Mouse (Mus musculus): ENCODE data around the gene Kdm4b. TPM values are rescaled to one million over a fixed set of nuclear protein-coding genes. Genes with fewer than 3 reads are reported as not detected.

Gene Kdm4b
- polyA plus RNA-seq, 1 experiment from 2014 or later: 19.6 TPM

GRCm38 (mm10) chr17:56292531-56293222 lies 33.2 kb upstream of the Kdm4b start, which contains the start of gene Plin3:
TSS of gene Plin3 (minus strand) at chr17:56292873.
- no peaks in the 10 kb centered on the region for H3K27me3 ChIP-seq (ENCODE audit: control insufficient read depth, insufficient read depth, low read length)
- no peaks in the 10 kb centered on the region for H3K36me3 ChIP-seq (ENCODE audit: control insufficient read depth, insufficient read depth, low read length)
- H3K4me3 ChIP-seq (ENCODE audit: low read depth, low read length): no peak within 1 kb of the TSS
- peaks cover 22% of the 10 kb centered on the region for H3K4me1 ChIP-seq (ENCODE audit: control insufficient read depth, insufficient read depth, low read length)
- H3K9me3 ChIP-seq (replicated peaks; ENCODE audit: control insufficient read depth, low read length): no peaks in the 10 kb centered on the region
- WGBS (ENCODE audit: insufficient replicate concordance): 87% methylated on average over 4 of the region's 4 CpGs
- 0 out of 2 replicates have a peak within 1 kb of the TSS, but pooled peaks have one; percentile 95 for H3K27ac ChIP-seq (ENCODE audit: low read depth, low read length)
- ATAC-seq (replicated peaks; ENCODE audit: insufficient number of reproducible peaks, low FRiP score, low TSS enrichment): no peak
- no peak within 1 kb of the TSS for H3K4me2 ChIP-seq
- no peak within 1 kb of the TSS for H3K9ac ChIP-seq (ENCODE audit: low read depth, low read length)

GRCm38 (mm10) chr17:56293291-56293690 lies 32.6 kb upstream of the Kdm4b start:
- Histone ChIP-seq H3K9me3 (replicated peaks; ENCODE audit: control insufficient read depth, low read length) (no peaks in the 10 kb centered on the region), H3K4me2 (no peak overlapping the region), H3K36me3 (ENCODE audit: control insufficient read depth, insufficient read depth, low read length) (no peaks in the 10 kb centered on the region), H3K9ac (ENCODE audit: low read depth, low read length) (no peak overlapping the region), H3K4me3 (ENCODE audit: low read depth, low read length) (no peak overlapping the region), H3K27me3 (ENCODE audit: control insufficient read depth, insufficient read depth, low read length) (no peaks in the 10 kb centered on the region), H3K27ac (ENCODE audit: low read depth, low read length) (no peak overlapping the region), H3K4me1 (ENCODE audit: control insufficient read depth, insufficient read depth, low read length) (peaks cover 16% of the 10 kb centered on the region; the same call in 1 of the 2 replicates)
- ATAC-seq (replicated peaks; ENCODE audit: insufficient number of reproducible peaks, low FRiP score, low TSS enrichment): no peak
- 74% methylated on average over 1 of the region's 1 CpGs for WGBS (ENCODE audit: insufficient replicate concordance)

GRCm38 (mm10) chr17:56294241-56294640 lies 31.6 kb upstream of the Kdm4b start:
- Histone ChIP-seq H3K9me3 (replicated peaks; ENCODE audit: control insufficient read depth, low read length) (no peaks in the 10 kb centered on the region), H3K27ac (ENCODE audit: low read depth, low read length) (no peak overlapping the region), H3K36me3 (ENCODE audit: control insufficient read depth, insufficient read depth, low read length) (no peaks in the 10 kb centered on the region), H3K9ac (ENCODE audit: low read depth, low read length) (no peak overlapping the region), H3K27me3 (ENCODE audit: control insufficient read depth, insufficient read depth, low read length) (no peaks in the 10 kb centered on the region), H3K4me2 (no peak overlapping the region), H3K4me3 (ENCODE audit: low read depth, low read length) (no peak overlapping the region), H3K4me1 (ENCODE audit: control insufficient read depth, insufficient read depth, low read length) (peaks cover 9% of the 10 kb centered on the region; the same call in 1 of the 2 replicates)
- no peak for ATAC-seq (replicated peaks; ENCODE audit: insufficient number of reproducible peaks, low FRiP score, low TSS enrichment)
- WGBS (ENCODE audit: insufficient replicate concordance): 84% methylated on average over 19 of the region's 19 CpGs

GRCm38 (mm10) chr17:56296201-56296600 lies 29.7 kb upstream of the Kdm4b start:
- no peak for ATAC-seq (replicated peaks; ENCODE audit: insufficient number of reproducible peaks, low FRiP score, low TSS enrichment)
- Histone ChIP-seq H3K4me2 (no peak overlapping the region), H3K27me3 (ENCODE audit: control insufficient read depth, insufficient read depth, low read length) (no peaks in the 10 kb centered on the region), H3K36me3 (ENCODE audit: control insufficient read depth, insufficient read depth, low read length) (no peaks in the 10 kb centered on the region), H3K4me3 (ENCODE audit: low read depth, low read length) (no peak overlapping the region), H3K27ac (ENCODE audit: low read depth, low read length) (no peak overlapping the region), H3K4me1 (ENCODE audit: control insufficient read depth, insufficient read depth, low read length) (no peaks in the 10 kb centered on the region), H3K9ac (ENCODE audit: low read depth, low read length) (no peak overlapping the region), H3K9me3 (replicated peaks; ENCODE audit: control insufficient read depth, low read length) (no peaks in the 10 kb centered on the region)
- WGBS (ENCODE audit: insufficient replicate concordance): 53% methylated on average over 1 of the region's 1 CpGs

GRCm38 (mm10) chr17:56298238-56298637 lies 27.6 kb upstream of the Kdm4b start:
- WGBS (ENCODE audit: insufficient replicate concordance): 97% methylated on average over 1 of the region's 1 CpGs
- Histone ChIP-seq H3K27ac (ENCODE audit: low read depth, low read length) (no peak overlapping the region), H3K36me3 (ENCODE audit: control insufficient read depth, insufficient read depth, low read length) (no peaks in the 10 kb centered on the region), H3K4me3 (ENCODE audit: low read depth, low read length) (no peak overlapping the region), H3K27me3 (ENCODE audit: control insufficient read depth, insufficient read depth, low read length) (no peaks in the 10 kb centered on the region), H3K9me3 (replicated peaks; ENCODE audit: control insufficient read depth, low read length) (no peaks in the 10 kb centered on the region), H3K4me1 (ENCODE audit: control insufficient read depth, insufficient read depth, low read length) (peaks cover 9% of the 10 kb centered on the region), H3K4me2 (no peak overlapping the region), H3K9ac (ENCODE audit: low read depth, low read length) (no peak overlapping the region)
- ATAC-seq (replicated peaks; ENCODE audit: insufficient number of reproducible peaks, low FRiP score, low TSS enrichment): no peak

GRCm38 (mm10) chr17:56300186-56300585 lies 25.7 kb upstream of the Kdm4b start, which contains the start of gene Arrdc5:
TSS of gene Arrdc5 (minus strand) at chr17:56300286.
- WGBS (ENCODE audit: insufficient replicate concordance): 89% methylated on average over 9 of the region's 9 CpGs
- no peak for ATAC-seq (replicated peaks; ENCODE audit: insufficient number of reproducible peaks, low FRiP score, low TSS enrichment)
- Histone ChIP-seq H3K4me2 (no peak within 1 kb of the TSS), H3K27ac (ENCODE audit: low read depth, low read length) (no peak within 1 kb of the TSS), H3K4me3 (ENCODE audit: low read depth, low read length) (no peak within 1 kb of the TSS), H3K27me3 (ENCODE audit: control insufficient read depth, insufficient read depth, low read length) (no peaks in the 10 kb centered on the region), H3K9me3 (replicated peaks; ENCODE audit: control insufficient read depth, low read length) (no peaks in the 10 kb centered on the region), H3K36me3 (ENCODE audit: control insufficient read depth, insufficient read depth, low read length) (no peaks in the 10 kb centered on the region), H3K4me1 (ENCODE audit: control insufficient read depth, insufficient read depth, low read length) (peaks cover 16% of the 10 kb centered on the region), H3K9ac (ENCODE audit: low read depth, low read length) (no peak within 1 kb of the TSS)

GRCm38 (mm10) chr17:56302363-56302996 lies 23.4 kb upstream of the Kdm4b start:
- 27% methylated on average over 13 of the region's 13 CpGs for WGBS (ENCODE audit: insufficient replicate concordance)

GRCm38 (mm10) chr17:56303160-56303846 lies 22.6 kb upstream of the Kdm4b start, which contains the start of gene Uhrf1:
TSS of gene Uhrf1 (plus strand) at chr17:56303321.
- peak; percentile 86 for ATAC-seq (replicated peaks; ENCODE audit: insufficient number of reproducible peaks, low FRiP score, low TSS enrichment)
- peaks cover 25% of the 10 kb centered on the region for H3K4me1 ChIP-seq (ENCODE audit: control insufficient read depth, insufficient read depth, low read length)
- no peaks in the 10 kb centered on the region for H3K9me3 ChIP-seq (replicated peaks; ENCODE audit: control insufficient read depth, low read length)
- H3K36me3 ChIP-seq (ENCODE audit: control insufficient read depth, insufficient read depth, low read length): peaks cover 9% of the 10 kb centered on the region; the same call in 1 of the 2 replicates
- peak within 1 kb of the TSS; percentile 93 for H3K27ac ChIP-seq (ENCODE audit: low read depth, low read length)
- WGBS (ENCODE audit: insufficient replicate concordance): under 1% methylated on average over 43 of the region's 43 CpGs
- peak within 1 kb of the TSS; percentile 87 for H3K4me3 ChIP-seq (ENCODE audit: low read depth, low read length)
- H3K27me3 ChIP-seq (ENCODE audit: control insufficient read depth, insufficient read depth, low read length): no peaks in the 10 kb centered on the region
- H3K4me2 ChIP-seq: peak within 1 kb of the TSS; percentile 100
- peak within 1 kb of the TSS; percentile 89 for H3K9ac ChIP-seq (ENCODE audit: low read depth, low read length)

More at GRCm38 (mm10) chr17:56302363-56302996, 23.4 kb upstream of the Kdm4b start:
- H3K9me3 ChIP-seq (replicated peaks; ENCODE audit: control insufficient read depth, low read length): no peaks in the 10 kb centered on the region
- peaks cover 25% of the 10 kb centered on the region for H3K4me1 ChIP-seq (ENCODE audit: control insufficient read depth, insufficient read depth, low read length)
- peaks cover 9% of the 10 kb centered on the region; the same call in 1 of the 2 replicates for H3K36me3 ChIP-seq (ENCODE audit: control insufficient read depth, insufficient read depth, low read length)
- H3K27me3 ChIP-seq (ENCODE audit: control insufficient read depth, insufficient read depth, low read length): no peaks in the 10 kb centered on the region
- peak; percentile 64; the same call in 1 of the 2 replicates for ATAC-seq (replicated peaks; ENCODE audit: insufficient number of reproducible peaks, low FRiP score, low TSS enrichment)
- H3K4me3 ChIP-seq (ENCODE audit: low read depth, low read length): peak overlapping the region; percentile 87
- H3K27ac ChIP-seq (ENCODE audit: low read depth, low read length): peak overlapping the region; percentile 93
- H3K9ac ChIP-seq (ENCODE audit: low read depth, low read length): peak overlapping the region; percentile 89
- H3K4me2 ChIP-seq: peak overlapping the region; percentile 100
